Mouse (Mus musculus) v-Abl transformed pro-B cells (cell line): ENCODE results near the gene Spsb1.

Source experiments
- in situ Hi-C, 2 experiments: fragments of 400-800 bp; cut with MboI; formaldehyde crosslinking; loops; one replicate each; pipeline ENCODE4 v1.15.1; 2025; ENCODE audit not compliant: unreplicated experiment in 2 of 2

Gene Spsb1

GRCm38 (mm10) chr4:149954893-149955439 lies at the start of gene Spsb1:
TSS of gene Spsb1 (minus strand) at chr4:149955043.
- in situ Hi-C loops = loop anchor here (5.0 to 10.0 kb wide), 5 partner anchors 38 to 233 kb away; no protein-coding TSS in a partner anchor

- in situ Hi-C loops = no loop called here
These were observed 48.8 kb upstream of the Spsb1 start for GRCm38 (mm10) chr4:150003641-150004040.

- in situ Hi-C loops = no loop called here
These were observed 48.3 kb upstream of the Spsb1 start for GRCm38 (mm10) chr4:150003021-150003580.

GRCm38 (mm10) chr4:150002021-150002528 lies 47.2 kb upstream of the Spsb1 start:
- in situ Hi-C loops = no loop called here

- in situ Hi-C loops = no loop called here
These were observed 46.5 kb upstream of the Spsb1 start for GRCm38 (mm10) chr4:150001221-150001860.

- in situ Hi-C loops = no loop called here
These were observed 45.2 kb upstream of the Spsb1 start for GRCm38 (mm10) chr4:149999931-150000555.

- in situ Hi-C loops = no loop called here
These were observed 44.7 kb upstream of the Spsb1 start for GRCm38 (mm10) chr4:149999510-149999900.

- in situ Hi-C loops = no loop called here
These were observed 44.1 kb upstream of the Spsb1 start for GRCm38 (mm10) chr4:149998786-149999509.

- in situ Hi-C loops = no loop called here
These were observed 43.2 kb upstream of the Spsb1 start for GRCm38 (mm10) chr4:149997999-149998398.

GRCm38 (mm10) chr4:149996440-149996839 lies 41.6 kb upstream of the Spsb1 start:
- in situ Hi-C loops = no loop called here

GRCm38 (mm10) chr4:149995911-149996310 lies 41.1 kb upstream of the Spsb1 start:
- in situ Hi-C loops = no loop called here

GRCm38 (mm10) chr4:149994218-149994617 lies 39.4 kb upstream of the Spsb1 start:
- in situ Hi-C loops = no loop called here

GRCm38 (mm10) chr4:149992670-149993032 lies 37.8 kb upstream of the Spsb1 start:
- in situ Hi-C loops = no loop called here

GRCm38 (mm10) chr4:149991755-149992669 lies 37.2 kb upstream of the Spsb1 start:
- in situ Hi-C loops = no loop called here

GRCm38 (mm10) chr4:149990954-149991633 lies 36.3 kb upstream of the Spsb1 start:
- in situ Hi-C loops = no loop called here

GRCm38 (mm10) chr4:149990212-149990953 lies 35.5 kb upstream of the Spsb1 start:
- in situ Hi-C loops = no loop called here

GRCm38 (mm10) chr4:149988931-149989556 lies 34.2 kb upstream of the Spsb1 start:
- in situ Hi-C loops = loop anchor here in 1 of 2 experiments (10.0 kb wide), 1 partner anchor 344 kb away; no protein-coding TSS in a partner anchor

GRCm38 (mm10) chr4:149988301-149988700 lies 33.5 kb upstream of the Spsb1 start:
- in situ Hi-C loops = loop anchor here in 1 of 2 experiments (10.0 kb wide), 1 partner anchor 344 kb away; no protein-coding TSS in a partner anchor
